In the genomic region with DNA sequence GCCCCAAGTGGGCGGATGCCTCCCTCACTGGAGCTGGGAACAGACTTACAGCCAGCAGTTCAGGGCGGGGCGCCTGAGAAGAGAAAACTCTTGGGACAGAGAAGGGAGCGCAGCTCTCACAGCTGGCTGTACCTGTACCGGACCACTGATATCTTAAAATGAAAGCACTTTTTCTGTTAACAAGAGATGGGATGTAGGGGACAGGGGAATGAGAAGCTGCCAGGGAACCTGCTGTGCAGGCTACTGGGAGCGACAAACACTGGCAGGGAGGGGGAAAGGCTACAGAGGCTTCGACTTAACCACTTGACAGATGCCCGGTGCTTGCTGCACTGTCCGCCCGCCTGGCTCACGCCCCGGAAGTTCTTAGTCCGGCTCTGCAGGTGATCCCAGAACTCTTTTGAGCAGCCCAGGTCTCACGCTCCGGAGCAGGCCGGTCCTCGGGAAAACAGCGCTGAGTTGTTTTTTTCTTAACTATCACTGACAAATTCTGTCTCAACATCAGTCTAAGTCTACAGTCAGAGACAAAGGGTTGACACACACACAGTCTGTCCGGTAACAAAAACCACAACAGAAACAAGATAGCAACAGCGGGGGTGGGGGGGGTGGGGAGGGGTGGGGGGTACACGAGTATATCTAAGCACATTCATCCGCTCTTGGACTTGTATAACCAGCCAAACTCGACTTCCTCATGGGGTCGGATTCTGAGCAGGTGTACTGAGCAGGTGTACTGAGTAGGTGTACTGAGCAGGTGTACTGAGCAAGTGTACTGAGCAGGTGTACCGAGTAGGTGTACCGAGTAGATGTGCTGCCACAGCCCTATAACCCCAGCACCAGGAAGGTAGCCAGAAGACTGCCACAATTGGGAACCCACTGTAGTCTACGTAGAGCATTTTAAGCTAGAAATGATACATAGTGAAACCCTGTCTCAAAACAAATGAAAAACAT, we compare ENCODE assay signal across 8 mouse cellular contexts. TPM values are rescaled to one million over a fixed set of nuclear protein-coding genes. Genes with fewer than 3 reads are reported as not detected.
A peak's percentile ranks its signal among the peaks of the same experiment; 100 is the strongest.
DNase-seq lines count a peak whose midpoint lies in the region; ATAC-seq and TF ChIP-seq lines count a peak whose summit lies in the region.

No protein-coding gene starts in this region.

- no peak for TF ChIP-seq EP300 in MEL (IDR thresholded peaks at IDR 0.05; ENCODE audit: low read depth in 1 of 2, low read length in 2 of 2)

- no peaks in the 10 kb centered on the region for H3K9me3 ChIP-seq in MEL (replicated peaks; ENCODE audit: insufficient read depth, low read length)
- no peaks in the 10 kb centered on the region for H3K9me3 ChIP-seq in heart, embryonic 14.5 days (ENCODE audit: control insufficient read depth, low read length)
- no peaks in the 10 kb centered on the region for H3K9me3 ChIP-seq in liver, embryonic 11.5 days (ENCODE audit: control insufficient read depth, low read length)
- H3K9me3 ChIP-seq in neural tube, embryonic 14.5 days (ENCODE audit: control insufficient read depth, low read length) = no peaks in the 10 kb centered on the region

- peak overlapping the region; percentile 66 for H3K4me2 ChIP-seq in heart, embryonic 14.5 days (ENCODE audit: low read length)
- peak overlapping the region; percentile 79 for H3K4me2 ChIP-seq in liver, embryonic 11.5 days
- H3K4me2 ChIP-seq in neural tube, embryonic 14.5 days (ENCODE audit: low read depth, low read length) = peak overlapping the region; percentile 36

- peak overlapping the region; percentile 28 to 67 for H3K4me3 ChIP-seq in MEL (ENCODE audit: control insufficient read depth in 1 of 2, insufficient read depth in 1 of 2, low read depth in 2 of 2, low read length in 2 of 2)
- peak overlapping the region; percentile 17 to 27; a peak in 3 of 4 replicates for H3K4me3 ChIP-seq in heart, embryonic 14.5 days (ENCODE audit: control insufficient read depth in 1 of 2, insufficient read depth in 1 of 2, low read depth in 1 of 2, low read length in 2 of 2)
- peak overlapping the region; percentile 33; the same call in 1 of the 2 replicates for H3K4me3 ChIP-seq in liver, embryonic 11.5 days (ENCODE audit: low read depth, low read length)
- no peak overlapping the region for H3K4me3 ChIP-seq in neural tube, embryonic 14.5 days (ENCODE audit: low read depth, low read length)

- peak; percentile 61 for DNase-seq in 416B (ENCODE audit: low read depth)
- DNase-seq in MEL (ENCODE audit: low read depth, low spot score) = peak; percentile 81
- peak; percentile 54 for DNase-seq in liver, embryonic 11.5 days (ENCODE audit: low spot score)
- no peak for DNase-seq in frontal cortex, postnatal 25 days (ENCODE audit: low spot score in 2 of 2)
- DNase-seq in layer of hippocampus, postnatal 25 days (ENCODE audit: extremely low spot score in 1 of 2, low spot score in 1 of 2) = no peak
- no peak for DNase-seq in left cerebral cortex, postnatal 14 days (ENCODE audit: low spot score in 2 of 2)

- WGBS in heart, embryonic 14.5 days = 19% methylated on average over 27 of the region's 27 CpGs
- WGBS in liver, embryonic 11.5 days = 15% methylated on average over 27 of the region's 27 CpGs
- 25% methylated on average over 27 of the region's 27 CpGs for WGBS in neural tube, embryonic 14.5 days

- no peaks in the 10 kb centered on the region for H3K27me3 ChIP-seq in MEL (ENCODE audit: control insufficient read depth in 1 of 2, insufficient read depth in 2 of 2, low read length in 2 of 2)
- H3K27me3 ChIP-seq in heart, embryonic 14.5 days (ENCODE audit: control insufficient read depth, insufficient read depth, low read length) = no peaks in the 10 kb centered on the region
- H3K27me3 ChIP-seq in liver, embryonic 11.5 days (replicated peaks; ENCODE audit: control insufficient read depth, insufficient read depth, low read length) = no peaks in the 10 kb centered on the region
- H3K27me3 ChIP-seq in neural tube, embryonic 14.5 days (ENCODE audit: control insufficient read depth, insufficient read depth, low read length) = no peaks in the 10 kb centered on the region

- H3K79me2 ChIP-seq in MEL (ENCODE audit: control insufficient read depth, insufficient read depth, low read length, poor library complexity) = peaks cover 61% of the 10 kb centered on the region

- intact Hi-C loops in left cerebral cortex, postnatal 14 days (cut with DNase I) = no loop called here

- TF ChIP-seq POLR2A in MEL (IDR thresholded peaks at IDR 0.05; ENCODE audit: control insufficient read depth in 1 of 2, insufficient read depth in 1 of 2, low read depth in 1 of 2, low read length in 2 of 2, poor library complexity in 1 of 2) = peak in 1 of 2 experiments; percentile 22; a peak in 1 of 4 replicates

- no peak for TF ChIP-seq CTCF in MEL (IDR thresholded peaks at IDR 0.05 in 2 of 3, conservative IDR thresholded peaks at IDR 0.05 in 1 of 3; ENCODE audit: control insufficient read depth in 1 of 3, insufficient read depth in 1 of 3, low read depth in 2 of 3, low read length in 3 of 3, poor library complexity in 1 of 3, severe bottlenecking in 1 of 3)

- peaks cover 0 to 34% of the 10 kb centered on the region in 2 experiments; a peak in 3 of 4 replicates for H3K36me3 ChIP-seq in MEL (ENCODE audit: control insufficient read depth in 1 of 2, insufficient read depth in 2 of 2, low read length in 2 of 2)
- H3K36me3 ChIP-seq in heart, embryonic 14.5 days (ENCODE audit: control insufficient read depth, insufficient read depth, low read length) = no peaks in the 10 kb centered on the region
- peaks cover 3% of the 10 kb centered on the region; the same call in 1 of the 2 replicates for H3K36me3 ChIP-seq in liver, embryonic 11.5 days (ENCODE audit: control insufficient read depth, insufficient read depth, low read length)
- H3K36me3 ChIP-seq in neural tube, embryonic 14.5 days (ENCODE audit: control insufficient read depth, insufficient read depth, low read length) = no peaks in the 10 kb centered on the region

- H3K4me1 ChIP-seq in MEL (ENCODE audit: control insufficient read depth in 1 of 2, insufficient read depth in 2 of 2, low read length in 2 of 2) = peaks cover 6 to 30% of the 10 kb centered on the region in 2 experiments
- H3K4me1 ChIP-seq in heart, embryonic 14.5 days (ENCODE audit: control insufficient read depth in 2 of 2, insufficient read depth in 2 of 2, low read length in 2 of 2) = peaks cover 5 to 9% of the 10 kb centered on the region in 2 experiments; a peak in 2 of 4 replicates
- peaks cover 44% of the 10 kb centered on the region for H3K4me1 ChIP-seq in liver, embryonic 11.5 days (replicated peaks; ENCODE audit: control insufficient read depth, insufficient read depth, low read length)
- no peaks in the 10 kb centered on the region for H3K4me1 ChIP-seq in neural tube, embryonic 14.5 days (ENCODE audit: control insufficient read depth, insufficient read depth, low read length)

- peak overlapping the region; percentile 100 for H3K27ac ChIP-seq in MEL (ENCODE audit: control insufficient read depth, low read depth, low read length)
- no peak overlapping the region for H3K27ac ChIP-seq in heart, embryonic 14.5 days (replicated peaks in 1 of 2; ENCODE audit: control insufficient read depth in 1 of 2, insufficient read depth in 1 of 2, low read depth in 2 of 2, low read length in 2 of 2)
- H3K27ac ChIP-seq in liver, embryonic 11.5 days (ENCODE audit: low read depth, low read length) = peak overlapping the region; percentile 90
- H3K27ac ChIP-seq in neural tube, embryonic 14.5 days (ENCODE audit: low read depth, low read length) = no peak overlapping the region

- peak overlapping the region; percentile 86 for H3K9ac ChIP-seq in MEL (ENCODE audit: control insufficient read depth, low read depth, low read length, poor library complexity, severe bottlenecking)
- H3K9ac ChIP-seq in heart, embryonic 14.5 days (ENCODE audit: low read length) = peak overlapping the region; percentile 52; the same call in 1 of the 2 replicates
- peak overlapping the region; percentile 68 for H3K9ac ChIP-seq in liver, embryonic 11.5 days (ENCODE audit: low read depth, low read length)
- H3K9ac ChIP-seq in neural tube, embryonic 14.5 days (replicated peaks; ENCODE audit: low read depth, low read length) = 0 out of 2 replicates have a peak overlapping the region, but pooled peaks have one; percentile 22

- no peak for TF ChIP-seq RAD21 in MEL (IDR thresholded peaks at IDR 0.05; ENCODE audit: low read depth, low read length)

- 0 out of 2 replicates have a peak, but pooled peaks have one; percentile 24 for ATAC-seq in heart, embryonic 14.5 days (ENCODE audit: insufficient number of reproducible peaks, insufficient read depth, low FRiP score, low read depth)
- ATAC-seq in liver, embryonic 11.5 days (replicated peaks; ENCODE audit: low FRiP score) = no peak
- no peak for ATAC-seq in neural tube, embryonic 14.5 days (ENCODE audit: low read depth)

RNA-seq across cellular contexts. Expression of a gene that starts 2.0 kb away (rescaled TPM):
- total RNA-seq in MEL (2012; rRNA removed) = 51.1 and 54.9 TPM in 2 replicates
- 100 to 1,000 TPM in 1 of 2 experiments, 10 to 100 TPM in 1; 79.4 to 101 TPM for polyA plus RNA-seq in MEL (2012; ENCODE audit: insufficient read depth in 1 of 2, insufficient read length in 2 of 2, low read depth in 1 of 2, low replicate concordance in 2 of 2, missing spikeins in 1 of 2)
- polyA plus RNA-seq in heart, embryonic 14.5 days (2014; fragmentation: Nextera tagmentation; extraction: Ambion mirVana) = 0.65 and 1.2 TPM in 2 replicates
- 12.3 and 13.7 TPM in 2 replicates for polyA plus RNA-seq in liver, embryonic 11.5 days (2014; fragmentation: Nextera tagmentation; extraction: Ambion mirVana)
- 1.4 and 1.6 TPM in 2 replicates for polyA plus RNA-seq in neural tube, embryonic 14.5 days (2014; fragmentation: Nextera tagmentation; extraction: Ambion mirVana)
- total RNA-seq in layer of hippocampus, postnatal 25 days (2021) = 1 to 10 TPM; 1.2 to 1.5 TPM
- 1 to 10 TPM; 1.3 to 1.6 TPM for total RNA-seq in left cerebral cortex, postnatal 14 days (2021)

RNA-seq across cellular contexts. Expression of a gene that starts 2.0 kb away (rescaled TPM):
- 57.1 and 89.3 TPM in 2 replicates for total RNA-seq in MEL (2012; rRNA removed)
- polyA plus RNA-seq in MEL (2012; ENCODE audit: insufficient read depth in 1 of 2, insufficient read length in 2 of 2, low read depth in 1 of 2, low replicate concordance in 2 of 2, missing spikeins in 1 of 2) = 10 to 100 TPM in 1 of 2 experiments, not detected in 1; 50.4 TPM
- polyA plus RNA-seq in heart, embryonic 14.5 days (2014; fragmentation: Nextera tagmentation; extraction: Ambion mirVana) = not detected in 2 replicates
- polyA plus RNA-seq in liver, embryonic 11.5 days (2014; fragmentation: Nextera tagmentation; extraction: Ambion mirVana) = not detected in 2 replicates
- polyA plus RNA-seq in neural tube, embryonic 14.5 days (2014; fragmentation: Nextera tagmentation; extraction: Ambion mirVana) = not detected in 2 replicates
- total RNA-seq in layer of hippocampus, postnatal 25 days (2021) = not detected
- not detected for total RNA-seq in left cerebral cortex, postnatal 14 days (2021)

RNA-seq across cellular contexts. Expression of a gene that starts 32.9 kb away (rescaled TPM):
- 2.5 and 2.7 TPM in 2 replicates for total RNA-seq in MEL (2012; rRNA removed)
- polyA plus RNA-seq in MEL (2012; ENCODE audit: insufficient read depth in 1 of 2, insufficient read length in 2 of 2, low read depth in 1 of 2, low replicate concordance in 2 of 2, missing spikeins in 1 of 2) = 1 to 10 TPM in 1 of 2 experiments, not detected in 1; 3.7 TPM
- polyA plus RNA-seq in heart, embryonic 14.5 days (2014; fragmentation: Nextera tagmentation; extraction: Ambion mirVana) = 2.4 and 2.8 TPM in 2 replicates
- 43.8 and 44.2 TPM in 2 replicates for polyA plus RNA-seq in liver, embryonic 11.5 days (2014; fragmentation: Nextera tagmentation; extraction: Ambion mirVana)
- polyA plus RNA-seq in neural tube, embryonic 14.5 days (2014; fragmentation: Nextera tagmentation; extraction: Ambion mirVana) = 0.88 TPM in 1 of 2 replicates, not detected in the other
- under 1 TPM; 0.30 to 0.35 TPM for total RNA-seq in layer of hippocampus, postnatal 25 days (2021)
- under 1 TPM in 1 of 2 experiments, not detected in 1; 0.25 TPM for total RNA-seq in left cerebral cortex, postnatal 14 days (2021)

RNA-seq across cellular contexts. Expression of a gene that starts 46.9 kb away (rescaled TPM):
- 57.7 and 75.7 TPM in 2 replicates for total RNA-seq in MEL (2012; rRNA removed)
- polyA plus RNA-seq in MEL (2012; ENCODE audit: insufficient read depth in 1 of 2, insufficient read length in 2 of 2, low read depth in 1 of 2, low replicate concordance in 2 of 2, missing spikeins in 1 of 2) = 100 to 1,000 TPM; 119 to 298 TPM
- 67.8 and 74.3 TPM in 2 replicates for polyA plus RNA-seq in heart, embryonic 14.5 days (2014; fragmentation: Nextera tagmentation; extraction: Ambion mirVana)
- polyA plus RNA-seq in liver, embryonic 11.5 days (2014; fragmentation: Nextera tagmentation; extraction: Ambion mirVana) = 152 and 170 TPM in 2 replicates
- polyA plus RNA-seq in neural tube, embryonic 14.5 days (2014; fragmentation: Nextera tagmentation; extraction: Ambion mirVana) = 12.7 and 13.9 TPM in 2 replicates
- 1 to 10 TPM; 6.7 to 8.7 TPM for total RNA-seq in layer of hippocampus, postnatal 25 days (2021)
- total RNA-seq in left cerebral cortex, postnatal 14 days (2021) = 10 to 100 TPM in 1 of 2 experiments, 1 to 10 TPM in 1; 9.6 to 10.4 TPM

RNA-seq across cellular contexts. Expression of a gene that starts 48.5 kb away (rescaled TPM):
- total RNA-seq in MEL (2012; rRNA removed) = 169 and 182 TPM in 2 replicates
- polyA plus RNA-seq in MEL (2012; ENCODE audit: insufficient read depth in 1 of 2, insufficient read length in 2 of 2, low read depth in 1 of 2, low replicate concordance in 2 of 2, missing spikeins in 1 of 2) = 100 to 1,000 TPM; 135 to 184 TPM
- 0.12 and 0.22 TPM in 2 replicates for polyA plus RNA-seq in heart, embryonic 14.5 days (2014; fragmentation: Nextera tagmentation; extraction: Ambion mirVana)
- polyA plus RNA-seq in liver, embryonic 11.5 days (2014; fragmentation: Nextera tagmentation; extraction: Ambion mirVana) = 12.7 and 14.4 TPM in 2 replicates
- polyA plus RNA-seq in neural tube, embryonic 14.5 days (2014; fragmentation: Nextera tagmentation; extraction: Ambion mirVana) = not detected in 2 replicates
- total RNA-seq in layer of hippocampus, postnatal 25 days (2021) = under 1 TPM; 0.28 to 0.42 TPM
- under 1 TPM in 1 of 2 experiments, not detected in 1; 0.11 TPM for total RNA-seq in left cerebral cortex, postnatal 14 days (2021)

Comparison
In these comparisons a context has a peak if more than half of its experiments do, and no peak if none do; other contexts are left out.
1. DNase-seq: peak in 416B (single experiment), MEL (single experiment) and liver, embryonic 11.5 days (single experiment); none in frontal cortex, postnatal 25 days (0 of 2), layer of hippocampus, postnatal 25 days (0 of 2) and left cerebral cortex, postnatal 14 days (0 of 2).
2. H3K27ac ChIP-seq: peak in MEL (single experiment) and liver, embryonic 11.5 days (single experiment); none in heart, embryonic 14.5 days (0 of 2) and neural tube, embryonic 14.5 days (single experiment).
3. H3K9ac ChIP-seq: peak in every context shown above with its lines; median percentile 86 in MEL; 68 in liver, embryonic 11.5 days; 52 in heart, embryonic 14.5 days; 22 in neural tube, embryonic 14.5 days.
4. RNA of a gene that starts 2.0 kb away (polyA plus RNA-seq): 50.4 TPM in MEL; not detected in heart, embryonic 14.5 days, not detected in neural tube, embryonic 14.5 days and not detected in liver, embryonic 11.5 days; every median in the first group is over 10 times any median in the second.
5. Peak in every context shown above with its lines, with median percentiles within 50 percentile points of each other: H3K4me2 ChIP-seq.